In genomic region chr15:27786418-27786817, GRCm38 (mm10) we compare ENCODE assay signal across 9 mouse cellular contexts.
DNase-seq lines count a peak whose midpoint lies in the region; ATAC-seq lines count a peak whose summit lies in the region.
"Had no signal": no experiment of that assay in that cellular context is flagged by ENCODE, and none has a peak within 500 bp of the region (broad histone marks: within the 10 kb centered on the region; RNA-seq: fewer than 3 reads in every experiment).

No protein-coding gene starts in this region.

- H3K27me3 ChIP-seq in kidney, embryonic 14.5 days (ENCODE audit: control insufficient read depth, insufficient read depth, low read length): no peaks in the 10 kb centered on the region
- no peaks in the 10 kb centered on the region for H3K27me3 ChIP-seq in embryonic facial prominence, embryonic 12.5 days
- H3K27me3 ChIP-seq in midbrain, embryonic 15.5 days (replicated peaks): no peaks in the 10 kb centered on the region

- peak overlapping the region; percentile 42; the same call in 1 of the 2 replicates for H3K9ac ChIP-seq in kidney, embryonic 14.5 days (ENCODE audit: low read depth, low read length)
- H3K9ac ChIP-seq in embryonic facial prominence, embryonic 12.5 days: peak overlapping the region; percentile 77
- H3K9ac ChIP-seq in midbrain, embryonic 15.5 days: no peak overlapping the region

- peak overlapping the region; percentile 44 for H3K4me2 ChIP-seq in kidney, embryonic 14.5 days (replicated peaks; ENCODE audit: low read depth, low read length)
- H3K4me2 ChIP-seq in embryonic facial prominence, embryonic 12.5 days (replicated peaks): peak overlapping the region; percentile 59
- H3K4me2 ChIP-seq in midbrain, embryonic 15.5 days: no peak overlapping the region

- no peaks in the 10 kb centered on the region for H3K9me3 ChIP-seq in kidney, embryonic 14.5 days (ENCODE audit: control insufficient read depth, low read length)
- H3K9me3 ChIP-seq in embryonic facial prominence, embryonic 12.5 days: no peaks in the 10 kb centered on the region
- no peaks in the 10 kb centered on the region for H3K9me3 ChIP-seq in midbrain, embryonic 15.5 days

- peak overlapping the region; percentile 95; the same call in 1 of the 2 replicates for H3K27ac ChIP-seq in kidney, embryonic 14.5 days (ENCODE audit: low read depth, low read length)
- H3K27ac ChIP-seq in embryonic facial prominence, embryonic 12.5 days: peak overlapping the region; percentile 97
- H3K27ac ChIP-seq in midbrain, embryonic 15.5 days: no peak overlapping the region

- ATAC-seq in kidney, embryonic 14.5 days (ENCODE audit: low FRiP score, low TSS enrichment): no peak
- no peak for ATAC-seq in embryonic facial prominence, embryonic 12.5 days (ENCODE audit: insufficient number of reproducible peaks, insufficient read depth, low FRiP score, low TSS enrichment)
- ATAC-seq in midbrain, embryonic 15.5 days (replicated peaks): no peak
- ATAC-seq in granulocyte monocyte progenitor cell, adult 5-6 weeks (replicated peaks; ENCODE audit: poor library complexity, severe bottlenecking): no peak

- peaks cover 2% of the 10 kb centered on the region; the same call in 1 of the 2 replicates for H3K36me3 ChIP-seq in kidney, embryonic 14.5 days (ENCODE audit: control insufficient read depth, insufficient read depth, low read length)
- no peaks in the 10 kb centered on the region for H3K36me3 ChIP-seq in embryonic facial prominence, embryonic 12.5 days
- H3K36me3 ChIP-seq in midbrain, embryonic 15.5 days (replicated peaks): no peaks in the 10 kb centered on the region

- no peak for DNase-seq in kidney, postnatal 25 days
- DNase-seq in heart, postnatal 4 days: peak; percentile 43
- no peak for DNase-seq in frontal cortex, adult 2 months (ENCODE audit: extremely low spot score in 1 of 2, low spot score in 1 of 2)
- no peak for DNase-seq in ovary, adult 18-20 months (ENCODE audit: low spot score)

- peak overlapping the region; percentile 33; the same call in 1 of the 2 replicates for H3K4me3 ChIP-seq in kidney, embryonic 14.5 days (ENCODE audit: low read length)
- H3K4me3 ChIP-seq in embryonic facial prominence, embryonic 12.5 days: peak overlapping the region; percentile 50
- 0 out of 2 replicates have a peak overlapping the region, but pooled peaks have one; percentile 6 for H3K4me3 ChIP-seq in midbrain, embryonic 15.5 days
- H3K4me3 ChIP-seq: myocyte had no signal

- WGBS in kidney, embryonic 14.5 days: 26% methylated on average over 11 of the region's 11 CpGs
- WGBS in embryonic facial prominence, embryonic 12.5 days: 53% methylated on average over 11 of the region's 11 CpGs
- WGBS in midbrain, embryonic 15.5 days: 46% methylated on average over 11 of the region's 11 CpGs

- peaks cover 76% of the 10 kb centered on the region for H3K4me1 ChIP-seq in kidney, embryonic 14.5 days (ENCODE audit: control insufficient read depth, insufficient read depth, low read length)
- peaks cover 89% of the 10 kb centered on the region for H3K4me1 ChIP-seq in embryonic facial prominence, embryonic 12.5 days
- H3K4me1 ChIP-seq in midbrain, embryonic 15.5 days: peaks cover 86% of the 10 kb centered on the region
